Mouse (Mus musculus): Measurements from ENCODE around the gene Slc7a11. TPM values are rescaled to one million over a fixed set of nuclear protein-coding genes. Genes with fewer than 3 reads are reported as not detected.

The Slc7a11 gene
- total RNA-seq, 2 experiments from 2014 or later = 0.42 to 0.47 TPM

GRCm38 (mm10) chr3:49983429-49984268 lies 459.8 kb downstream of the Slc7a11 start:
- no peak for DNase-seq

- no peak for DNase-seq
Measured at GRCm38 (mm10) chr3:49973994-49974393, 469.4 kb downstream of the Slc7a11 start.

DNA sequence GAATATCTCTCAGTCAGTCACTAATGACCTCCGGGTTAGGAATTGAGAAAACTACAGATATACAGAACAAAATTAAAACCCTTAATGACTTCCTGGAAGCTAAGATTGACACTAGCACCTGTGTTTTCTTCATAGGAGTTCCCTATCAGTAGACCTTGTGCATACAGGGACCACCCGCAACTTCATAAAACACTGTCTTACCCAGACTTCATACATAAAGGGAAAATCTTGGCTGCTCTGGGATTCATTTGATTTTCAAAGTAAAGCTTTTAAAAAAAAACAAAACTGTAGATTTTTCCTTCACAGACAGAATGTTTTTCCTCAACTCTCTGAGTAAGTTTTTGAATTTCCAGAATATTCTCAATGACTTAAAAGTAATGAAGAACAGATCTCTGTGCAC lies 477.8 kb downstream of the Slc7a11 start:
- DNase-seq = no peak

GRCm38 (mm10) chr3:49960581-49960980 lies 482.8 kb downstream of the Slc7a11 start:
- DNase-seq = no peak

DNA sequence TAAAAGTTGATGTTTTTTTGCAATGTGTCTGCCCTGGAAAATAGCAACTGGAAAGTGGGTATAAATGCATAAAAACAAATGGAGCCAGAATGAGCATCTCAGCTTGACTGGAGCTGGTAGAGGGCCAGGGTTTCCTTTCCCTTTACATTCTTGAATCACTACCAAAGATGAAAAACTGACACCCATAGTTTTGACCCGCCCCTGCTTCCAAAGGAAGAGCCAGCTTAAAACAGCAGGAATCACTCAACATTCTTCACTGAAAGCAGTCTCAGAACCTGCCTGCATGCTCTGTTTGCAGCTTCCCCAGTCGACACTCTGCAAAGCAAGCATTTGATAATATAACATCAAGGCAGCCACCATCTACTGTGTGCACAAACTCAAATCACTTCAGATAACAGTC lies 496.6 kb downstream of the Slc7a11 start:
- DNase-seq = no peak

DNA sequence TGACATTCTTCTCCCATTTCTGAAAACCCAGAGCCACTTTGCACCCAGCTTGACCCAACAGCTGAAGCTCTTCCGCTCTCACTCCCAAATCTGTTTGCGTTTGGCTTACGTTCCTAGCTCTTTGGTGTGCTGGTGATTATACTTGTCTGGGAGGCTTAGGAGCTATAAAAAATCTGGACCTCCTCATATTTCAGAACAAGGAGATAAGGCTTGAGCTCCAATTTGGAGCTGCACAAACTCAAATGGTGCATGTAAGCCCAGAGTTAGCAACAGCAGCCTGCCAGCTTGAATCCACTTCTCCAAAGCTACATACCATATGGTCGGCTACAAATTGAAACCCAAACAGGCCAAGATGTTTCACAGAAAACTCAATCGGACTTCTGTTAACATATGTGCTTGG lies 498.6 kb downstream of the Slc7a11 start:
- no peak for DNase-seq

DNA sequence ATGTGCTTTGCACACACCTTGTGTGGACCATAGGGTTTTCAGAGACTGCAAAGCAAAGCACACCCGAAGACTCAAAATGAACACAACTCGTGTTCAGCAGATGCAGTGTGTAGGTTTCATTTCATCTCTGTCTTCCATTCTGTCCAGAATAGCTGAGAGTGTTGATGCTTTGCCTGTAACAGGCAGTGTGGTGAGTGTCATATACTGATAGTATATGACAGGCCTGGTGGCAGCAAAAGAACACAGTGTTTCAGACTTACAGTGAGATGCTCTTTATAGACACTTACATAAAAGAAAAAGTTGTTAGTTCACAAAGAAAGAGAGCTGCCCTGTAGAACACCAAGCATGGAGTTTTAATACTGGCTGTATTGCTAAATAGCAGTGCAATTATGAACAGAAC lies 505.8 kb downstream of the Slc7a11 start:
- no peak for DNase-seq

- DNase-seq = no peak
Measured at GRCm38 (mm10) chr3:49929496-49929895, 513.9 kb downstream of the Slc7a11 start.

DNA sequence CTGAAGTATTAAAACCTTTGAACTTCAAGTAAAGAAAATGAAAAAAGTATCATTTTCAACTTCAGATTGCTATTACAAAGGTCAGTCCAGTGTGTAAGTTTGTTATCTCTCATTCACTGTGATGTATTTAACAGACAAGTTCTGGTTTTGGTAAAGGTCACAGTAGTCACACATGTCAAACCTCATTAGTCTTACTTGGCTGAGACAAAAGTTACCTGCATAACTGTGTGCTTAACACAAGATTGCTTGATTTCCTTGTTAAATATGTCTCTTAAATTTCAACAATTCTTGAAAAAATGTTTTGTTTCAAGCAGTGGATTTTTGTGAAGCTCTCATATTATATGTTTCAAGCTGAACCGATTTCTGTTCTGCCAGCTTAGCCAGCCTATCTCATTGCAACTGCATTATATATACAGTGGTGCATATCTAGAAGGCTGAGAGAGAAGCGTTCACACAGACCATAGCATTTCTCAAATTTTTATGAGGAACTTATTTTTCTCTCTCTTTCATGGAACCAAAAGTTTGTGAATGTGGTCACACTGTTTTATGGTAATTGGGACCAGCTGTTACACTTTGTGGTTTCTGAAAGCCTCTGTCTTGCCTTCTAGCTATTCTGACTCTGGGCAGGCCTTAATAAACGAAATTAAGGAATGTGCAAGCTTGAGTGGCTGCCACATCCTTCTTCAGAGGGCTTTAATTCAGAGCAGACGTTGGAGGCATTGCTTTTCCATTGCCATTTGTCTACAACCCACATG lies 514.7 kb downstream of the Slc7a11 start:
- DNase-seq = no peak

- no peak for DNase-seq
Measured at GRCm38 (mm10) chr3:49913929-49914328, 529.5 kb downstream of the Slc7a11 start.

GRCm38 (mm10) chr3:49910922-49911321 lies 532.5 kb downstream of the Slc7a11 start:
- no peak for DNase-seq

GRCm38 (mm10) chr3:49908426-49909341 lies 534.7 kb downstream of the Slc7a11 start:
- peak; percentile 11 for DNase-seq

DNA sequence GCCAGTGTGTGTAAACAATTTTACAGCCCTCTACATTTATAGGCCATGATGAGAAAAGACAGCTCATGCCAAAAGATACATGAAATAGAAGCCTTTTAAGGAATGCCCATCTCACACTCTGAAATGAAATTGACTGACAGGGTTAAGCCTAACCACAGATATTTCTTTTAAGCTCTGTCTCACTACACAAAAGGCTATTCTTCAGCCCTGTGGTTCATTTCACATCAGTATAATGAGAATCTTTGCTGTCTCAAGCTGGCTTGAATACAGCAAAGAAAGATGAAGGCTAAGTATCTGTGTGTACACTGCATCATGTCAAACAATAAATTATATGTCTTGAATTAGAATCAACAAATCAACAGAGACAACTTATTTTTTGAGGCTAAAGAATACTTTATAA lies 549.5 kb downstream of the Slc7a11 start:
- DNase-seq = no peak

GRCm38 (mm10) chr3:49887359-49887758 lies 556.1 kb downstream of the Slc7a11 start:
- no peak for DNase-seq

DNA sequence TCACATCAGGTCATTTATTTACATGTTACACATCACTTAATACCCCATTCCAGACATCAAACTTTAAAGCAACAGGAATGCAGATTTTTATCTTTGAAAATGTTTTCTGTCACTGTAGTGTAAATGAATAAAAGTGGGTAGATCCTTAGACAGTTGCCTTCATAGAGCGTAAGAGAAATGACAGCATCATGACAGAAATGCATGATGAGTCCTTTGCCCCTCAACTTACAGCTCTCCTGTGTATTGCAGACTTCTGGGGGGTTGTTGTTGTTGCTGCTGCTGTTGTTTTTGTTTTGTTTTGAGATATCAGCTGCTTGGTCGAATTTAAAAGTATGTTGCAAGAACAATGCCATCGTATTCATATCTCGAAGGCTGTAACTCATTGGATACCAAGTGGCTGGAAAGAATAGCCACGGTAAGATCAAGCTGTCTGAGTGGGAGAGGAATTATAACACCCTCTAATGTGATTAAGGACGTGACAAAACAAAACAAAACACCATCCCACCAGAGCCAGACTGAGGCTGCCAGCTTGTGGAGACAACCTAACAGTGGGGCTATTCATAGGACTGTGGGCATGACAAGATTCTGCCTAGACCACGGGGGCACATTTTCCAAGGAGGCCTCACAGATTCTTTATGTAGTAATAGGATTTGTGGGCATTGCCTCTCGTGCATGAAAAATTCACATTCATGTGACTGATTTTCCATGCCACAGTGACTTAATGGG lies 557.0 kb downstream of the Slc7a11 start:
- DNase-seq = no peak

- DNase-seq = no peak
Measured at GRCm38 (mm10) chr3:49880496-49880895, 562.9 kb downstream of the Slc7a11 start.

- no peak for DNase-seq
Measured at GRCm38 (mm10) chr3:49870786-49871185, 572.6 kb downstream of the Slc7a11 start.

- no peak for DNase-seq
Measured at GRCm38 (mm10) chr3:49867951-49868584, 575.3 kb downstream of the Slc7a11 start.

DNA sequence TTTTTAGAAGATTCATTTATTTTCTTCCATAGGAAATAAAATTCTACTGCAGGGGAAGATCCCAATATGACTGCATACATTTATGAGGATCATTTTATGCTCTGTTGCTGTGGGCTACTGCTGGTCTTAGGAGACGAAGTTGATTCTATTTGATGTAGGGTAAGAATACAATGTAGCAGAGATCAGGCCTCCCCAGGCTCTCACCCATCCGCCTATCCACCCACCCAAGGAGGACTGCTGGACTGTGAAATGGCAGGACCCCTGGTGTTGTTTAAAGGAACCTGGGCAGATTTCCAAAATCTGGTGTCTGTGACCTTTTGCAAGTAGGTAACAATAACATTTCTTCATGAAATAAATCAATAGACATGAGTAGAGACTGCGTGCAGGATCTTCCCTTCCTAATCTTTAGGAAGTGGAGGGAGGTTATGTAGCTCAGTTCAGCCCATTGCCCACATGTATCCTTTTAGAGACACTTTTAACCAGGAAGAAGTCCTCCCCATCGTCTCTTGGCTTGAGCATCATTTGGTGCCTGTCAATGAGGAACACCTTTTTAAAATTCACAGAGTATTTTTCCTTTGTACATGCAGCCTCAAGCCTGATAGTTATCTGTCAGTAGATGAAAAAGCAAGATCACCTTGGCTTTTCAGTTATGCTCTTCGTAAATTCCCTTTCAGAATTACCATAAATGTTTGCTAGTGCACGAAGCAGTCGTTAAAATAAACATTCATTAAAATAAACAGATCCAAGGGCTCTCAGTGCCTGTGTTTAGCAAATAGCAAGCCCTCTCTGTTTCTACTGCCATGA lies 576.1 kb downstream of the Slc7a11 start:
- DNase-seq = no peak

- DNase-seq = no peak
Measured at GRCm38 (mm10) chr3:49866061-49866515, 577.3 kb downstream of the Slc7a11 start.
